Mouse (Mus musculus): ENCODE results near the gene Rbfox3.

DNA sequence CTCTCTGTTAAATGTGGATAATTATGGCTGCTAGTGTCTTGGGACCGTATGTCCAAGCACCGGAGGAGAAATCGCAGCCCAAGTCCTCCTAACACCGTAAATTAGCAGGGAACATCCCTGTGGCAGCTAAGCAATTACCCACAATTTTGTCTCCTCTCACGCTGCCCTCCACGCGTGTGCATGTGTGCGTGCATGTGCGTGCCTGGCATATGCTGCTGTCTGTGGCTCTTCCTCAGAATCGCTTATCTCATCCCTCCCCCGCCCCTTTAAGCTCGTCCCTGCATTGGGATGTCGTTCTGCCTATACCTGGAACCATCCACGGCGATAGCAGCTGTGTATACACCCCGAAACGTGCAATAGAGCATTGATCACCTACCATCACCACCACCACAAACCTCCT lies 156.4 kb downstream of the Rbfox3 start:
- TF ChIP-seq CTCF (IDR thresholded peaks at IDR 0.05; ENCODE audit: extremely low read depth, insufficient read depth, insufficient read length, insufficient replicate concordance) (no peak), POLR2A (IDR thresholded peaks at IDR 0.05; ENCODE audit: low read depth, low read length) (no peak)
